Mouse (Mus musculus) cerebellum, postnatal 10 days (tissue): ENCODE results near the gene Syt15.
A peak's percentile ranks its signal among the peaks of the same experiment; 100 is the strongest.
"Not testable (repeated sequence)": the region's sequence is repeated elsewhere in the genome, so short reads cannot be mapped to it uniquely, and the experiment has no call there.

Experiments used
- DNase-seq, 2 experiments: peaks; one replicate each; pipeline ENCODE4 v3.0.0; 2021; ENCODE audit warnings: mixed read lengths in 2 of 2

Gene Syt15

GRCm38 (mm10) chr14:34228830-34229506 is 9.6 kb downstream of the Syt15 start:
- no peak for DNase-seq

- DNase-seq = no peak
Observed at GRCm38 (mm10) chr14:34232340-34232739, 12.9 kb downstream of the Syt15 start.

- DNase-seq = peak; percentile 54 to 71
Observed at GRCm38 (mm10) chr14:34232866-34233680, 13.7 kb downstream of the Syt15 start.

- DNase-seq = no peak
Observed at GRCm38 (mm10) chr14:34233846-34234245, 14.5 kb downstream of the Syt15 start.

- DNase-seq = peak; percentile 84 to 87
Observed at GRCm38 (mm10) chr14:34234630-34235380, 15.4 kb downstream of the Syt15 start.

GRCm38 (mm10) chr14:34240263-34240662 is 20.9 kb downstream of the Syt15 start:
- no peak for DNase-seq

- no peak for DNase-seq
Observed at GRCm38 (mm10) chr14:34240676-34241075, 21.3 kb downstream of the Syt15 start.

GRCm38 (mm10) chr14:34252470-34253145 is 33.2 kb downstream of the Syt15 start:
- DNase-seq = no peak

- DNase-seq = no peak
Observed at GRCm38 (mm10) chr14:34253261-34253660, 33.9 kb downstream of the Syt15 start.

- not testable (repeated sequence) for DNase-seq
Observed at GRCm38 (mm10) chr14:34258525-34258924, 39.1 kb downstream of the Syt15 start.

- no peak for DNase-seq
Observed at GRCm38 (mm10) chr14:34268046-34268445, 48.7 kb downstream of the Syt15 start.

GRCm38 (mm10) chr14:34273280-34273679 is 53.9 kb downstream of the Syt15 start:
- peak in 1 of 2 experiments; percentile 40 for DNase-seq

GRCm38 (mm10) chr14:34274141-34274540 is 54.7 kb downstream of the Syt15 start:
- no peak for DNase-seq

- no peak for DNase-seq
Observed at GRCm38 (mm10) chr14:34275225-34275624, 55.8 kb downstream of the Syt15 start.

- peak; percentile 39 to 50 for DNase-seq
Observed at GRCm38 (mm10) chr14:34279726-34280125, 60.3 kb downstream of the Syt15 start.
